Mouse (Mus musculus) midbrain, embryonic 16.5 days (tissue): Measurements from ENCODE around the gene Zdhhc17. TPM values are rescaled to one million over a fixed set of nuclear protein-coding genes. Genes with fewer than 3 reads are reported as not detected.

Source experiments
- ATAC-seq: fragments of 200-750 bp; cut with Nextera tagmentation; 2 replicates; pipeline ENCODE4 v1.8.0; 2017; ENCODE audit warnings: moderate TSS enrichment
- H3K27ac ChIP-seq: fragments of 300-500 bp; sonication (generic); 2 replicates; pipeline ENCODE4 v1.5.1; 2014; ENCODE audit warnings: mild to moderate bottlenecking, low read length, mixed read lengths
- H3K27me3 ChIP-seq: fragments of 300-500 bp; sonication (generic); 2 replicates; pipeline ENCODE4 v1.6.1; 2014; ENCODE audit warnings: low read depth, low read length, mixed read lengths; ENCODE audit not compliant: control insufficient read depth, insufficient read depth
- H3K36me3 ChIP-seq: fragments of 300-500 bp; sonication (generic); 2 replicates; pipeline ENCODE4 v1.6.1; 2014; ENCODE audit warnings: mild to moderate bottlenecking, low read length, moderate library complexity, mixed read lengths; ENCODE audit not compliant: control insufficient read depth, insufficient read depth
- H3K4me1 ChIP-seq: fragments of 300-500 bp; sonication (generic); 2 replicates; pipeline ENCODE4 v1.6.1; 2014; ENCODE audit warnings: mild to moderate bottlenecking, low read length, mixed read lengths; ENCODE audit not compliant: control insufficient read depth, insufficient read depth
- H3K4me2 ChIP-seq: fragments of 300-500 bp; sonication (generic); 2 replicates; pipeline ENCODE4 v1.6.1; 2014; ENCODE audit warnings: mild to moderate bottlenecking, low read length, mixed read lengths
- H3K4me3 ChIP-seq: fragments of 300-500 bp; sonication (generic); 2 replicates; pipeline ENCODE4 v1.5.1; 2014; ENCODE audit warnings: low read depth, mild to moderate bottlenecking, low read length, moderate library complexity, mixed read lengths
- H3K9ac ChIP-seq: fragments of 300-500 bp; sonication (generic); 2 replicates; pipeline ENCODE4 v1.6.1; 2014; ENCODE audit warnings: low read depth, low read length, mixed read lengths
- H3K9me3 ChIP-seq: fragments of 300-500 bp; sonication (generic); replicated peaks from 2 replicates; pipeline ENCODE4 v1.6.1; 2014; ENCODE audit warnings: mild to moderate bottlenecking, low read length, mixed read lengths; ENCODE audit not compliant: control insufficient read depth, poor library complexity, severe bottlenecking
- WGBS: fragments of 180-500 bp; shearing (Covaris S2); extraction: QIAGEN DNeasy Blood & Tissue Kit; methylation state at CpG from one replicate; pipeline ENCODE4 v1.1.7; 2014; 5-methylcytosine and 5-hydroxymethylcytosine counted together
- polyA plus RNA-seq: library from polyadenylated mRNA; unstranded; fragments of >200 nt; fragmentation: Nextera tagmentation; extraction: Ambion mirVana; gene quantifications from 2 replicates; pipeline ENCODE4 v1.2.1, GENCODE M21; 2015

Gene Zdhhc17
- polyA plus RNA-seq, 1 experiment from 2014 or later = 63.9 TPM

DNA sequence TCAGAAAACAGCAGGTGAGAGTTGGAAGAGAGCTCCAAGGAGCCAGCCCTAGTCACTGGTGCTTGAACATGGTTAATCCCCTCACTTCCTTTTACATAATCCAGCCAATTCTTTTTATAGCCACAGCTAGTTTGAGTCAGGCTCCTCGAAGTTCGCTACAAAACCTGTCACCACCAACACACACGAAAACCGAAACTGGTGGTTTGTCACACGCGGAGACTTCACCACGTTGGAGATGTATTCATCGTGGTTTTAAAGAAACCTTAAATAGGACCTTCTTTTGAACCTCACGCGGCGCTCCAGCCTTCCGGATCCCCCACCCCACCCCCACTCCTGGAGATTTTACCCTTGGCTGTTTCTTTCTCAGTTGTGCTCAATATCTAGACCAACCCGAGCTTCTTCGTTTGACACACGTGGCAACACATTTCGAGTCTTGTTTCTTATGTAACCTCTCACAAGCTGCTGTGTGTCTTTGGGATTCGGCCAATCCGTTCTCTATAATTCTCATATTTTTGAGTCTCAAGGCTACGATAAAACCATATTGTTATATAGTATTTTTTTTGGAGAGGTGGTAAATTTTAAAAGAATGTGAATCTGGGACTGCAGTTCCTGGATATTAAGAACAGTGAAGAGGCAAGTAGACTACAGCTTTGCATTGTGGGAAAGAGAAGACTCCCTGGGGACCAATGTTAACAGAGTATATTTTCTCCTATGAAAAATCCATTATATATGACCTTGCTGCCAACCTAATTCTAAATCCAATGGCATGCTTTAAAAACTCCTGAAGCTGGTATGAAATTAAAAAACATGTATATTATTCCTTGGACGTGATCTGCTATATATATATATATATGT, 21.8 kb upstream of the Zdhhc17 start:
- H3K4me3 ChIP-seq = peak overlapping the region; percentile 14
- WGBS = 29% methylated on average over 20 of the region's 20 CpGs

DNA sequence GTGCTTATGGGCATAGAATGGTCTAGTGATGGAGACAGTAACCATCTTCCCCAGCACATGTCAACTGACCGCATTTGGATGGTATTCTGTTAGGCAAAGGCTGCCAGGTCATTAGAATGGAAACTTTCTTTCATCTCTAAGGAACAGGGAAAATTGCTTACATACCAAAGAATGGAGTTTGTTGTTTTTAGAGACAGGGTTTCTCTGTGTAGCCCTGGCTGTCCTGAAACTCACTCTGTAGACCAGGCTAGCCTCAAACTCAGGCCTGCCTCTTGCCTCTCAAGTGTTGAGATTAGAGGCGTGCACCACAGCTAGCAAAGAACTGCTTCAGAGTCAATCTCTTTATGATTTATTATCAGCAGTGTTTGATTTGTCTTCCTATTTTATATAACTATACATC, 20.9 kb upstream of the Zdhhc17 start:
- Histone ChIP-seq H3K27ac (no peak overlapping the region), H3K4me1 (0 out of 2 replicates have a peak, but pooled peaks cover 4% of the 10 kb centered on the region), H3K4me3 (no peak overlapping the region), H3K9ac (no peak overlapping the region), H3K4me2 (no peak overlapping the region), H3K9me3 (0 out of 2 replicates have a peak, but pooled peaks cover 5% of the 10 kb centered on the region), H3K27me3 (no peaks in the 10 kb centered on the region), H3K36me3 (no peaks in the 10 kb centered on the region)
- WGBS = 81% methylated on average over 2 of the region's 2 CpGs
- no peak for ATAC-seq

More for the DNA sequence above, 21.8 kb upstream of the Zdhhc17 start:
- 0 out of 2 replicates have a peak, but pooled peaks cover 4% of the 10 kb centered on the region for H3K4me1 ChIP-seq
- H3K27ac ChIP-seq = no peak overlapping the region
- H3K36me3 ChIP-seq = no peaks in the 10 kb centered on the region
- H3K9ac ChIP-seq = 0 out of 2 replicates have a peak overlapping the region, but pooled peaks have one; percentile 4
- 0 out of 2 replicates have a peak, but pooled peaks cover 5% of the 10 kb centered on the region for H3K9me3 ChIP-seq
- ATAC-seq = no peak
- peak overlapping the region; percentile 43 for H3K4me2 ChIP-seq
- no peaks in the 10 kb centered on the region for H3K27me3 ChIP-seq

DNA sequence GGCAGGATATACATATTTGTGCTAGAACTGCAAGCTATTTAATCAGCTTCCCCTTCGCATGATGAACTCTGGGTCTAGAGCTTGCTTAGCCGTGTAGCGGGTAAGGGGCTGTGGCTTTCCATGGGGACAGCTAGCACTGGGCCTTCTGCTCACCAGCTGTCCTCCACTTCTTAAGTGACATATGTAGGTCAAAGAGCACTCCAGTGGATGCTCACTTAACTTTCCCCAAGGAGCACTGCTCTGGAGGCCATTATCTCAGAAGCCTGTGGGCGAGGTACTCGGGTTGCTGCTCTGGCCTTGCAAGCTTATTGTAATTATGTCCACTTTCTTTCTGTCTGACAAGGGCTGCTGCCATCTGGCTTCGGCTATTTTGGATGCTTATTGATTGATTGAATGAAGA, 16.2 kb upstream of the Zdhhc17 start:
- H3K9me3 ChIP-seq = 0 out of 2 replicates have a peak, but pooled peaks cover 5% of the 10 kb centered on the region
- H3K27me3 ChIP-seq = no peaks in the 10 kb centered on the region
- no peak overlapping the region for H3K27ac ChIP-seq
- ATAC-seq = no peak
- H3K4me3 ChIP-seq = no peak overlapping the region
- no peak overlapping the region for H3K4me2 ChIP-seq
- no peak overlapping the region for H3K9ac ChIP-seq
- 83% methylated on average over 6 of the region's 6 CpGs for WGBS
- no peaks in the 10 kb centered on the region for H3K36me3 ChIP-seq
- H3K4me1 ChIP-seq = no peaks in the 10 kb centered on the region

DNA sequence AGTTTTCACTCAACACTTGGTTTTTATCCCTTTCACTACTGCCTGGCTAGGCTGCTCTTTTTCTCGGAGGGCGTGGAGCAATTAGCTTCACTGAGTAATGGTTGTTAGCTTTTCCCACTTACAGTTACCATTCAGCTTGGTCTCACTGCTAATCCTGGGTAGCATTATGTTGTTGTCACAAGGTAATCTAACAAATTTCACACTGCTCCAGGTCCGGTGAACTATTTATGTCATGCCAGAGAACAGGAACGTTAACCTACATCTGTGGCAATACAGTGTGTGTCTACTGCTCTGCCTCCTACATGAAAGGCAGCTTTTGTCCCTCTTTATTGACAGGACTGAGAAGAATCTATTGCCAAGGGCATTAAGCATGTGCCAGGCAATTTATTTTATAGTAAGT, 14.8 kb upstream of the Zdhhc17 start:
- Histone ChIP-seq H3K4me1 (no peaks in the 10 kb centered on the region), H3K4me3 (no peak overlapping the region), H3K9ac (no peak overlapping the region), H3K4me2 (no peak overlapping the region), H3K27ac (no peak overlapping the region), H3K36me3 (no peaks in the 10 kb centered on the region), H3K9me3 (0 out of 2 replicates have a peak, but pooled peaks cover 5% of the 10 kb centered on the region), H3K27me3 (no peaks in the 10 kb centered on the region)
- ATAC-seq = no peak
- 70% methylated on average over 4 of the region's 4 CpGs for WGBS

DNA sequence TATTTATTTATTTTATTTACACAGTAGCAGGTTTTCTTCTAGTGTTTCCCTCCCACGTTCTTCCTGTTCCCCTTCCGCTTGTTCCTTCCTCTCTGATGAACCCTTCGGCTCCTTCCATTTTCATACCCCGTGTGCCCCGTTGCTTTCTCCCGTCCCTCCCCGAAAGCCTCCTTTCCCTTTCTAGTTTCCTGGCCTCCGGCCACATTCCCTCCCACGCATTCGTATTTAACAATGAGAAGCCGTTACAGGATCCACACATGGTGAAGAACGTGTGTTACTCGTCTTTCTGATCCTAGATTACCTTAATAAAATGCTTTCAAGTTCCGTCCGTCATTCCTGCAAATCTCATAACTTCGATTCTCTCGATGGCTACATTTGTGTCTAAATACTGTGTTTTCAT, 4.5 kb upstream of the Zdhhc17 start:
- peaks cover 3% of the 10 kb centered on the region; the same call in 1 of the 2 replicates for H3K4me1 ChIP-seq
- H3K27me3 ChIP-seq = no peaks in the 10 kb centered on the region
- H3K4me3 ChIP-seq = no peak overlapping the region
- H3K9ac ChIP-seq = no peak overlapping the region
- no peak overlapping the region for H3K4me2 ChIP-seq
- H3K9me3 ChIP-seq = no peaks in the 10 kb centered on the region; the same call in 1 of the 2 replicates
- no peak overlapping the region for H3K27ac ChIP-seq
- no peaks in the 10 kb centered on the region for H3K36me3 ChIP-seq
- ATAC-seq = no peak
- WGBS = 84% methylated on average over 17 of the region's 17 CpGs

DNA sequence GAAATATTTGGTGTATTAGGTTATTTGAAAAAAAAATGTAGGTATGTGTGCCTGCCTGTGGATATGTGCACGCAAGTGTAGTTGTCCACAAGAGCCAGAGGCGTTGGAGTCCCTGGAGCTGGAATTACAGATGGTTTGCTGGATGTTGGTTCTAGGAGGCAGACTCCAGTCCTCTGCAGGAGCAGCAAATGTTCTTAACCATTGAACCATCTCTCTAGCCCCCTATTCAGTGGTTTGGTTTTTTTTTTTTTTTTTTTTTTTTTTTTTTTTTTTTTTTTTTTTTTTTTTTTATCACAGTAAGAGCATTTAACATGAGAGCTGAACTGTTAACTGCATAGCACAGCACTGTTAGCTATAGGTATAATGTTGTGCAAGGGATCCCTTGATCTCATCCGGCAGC, 3.3 kb upstream of the Zdhhc17 start:
- no peak for ATAC-seq
- WGBS = 97% methylated on average over 3 of the region's 3 CpGs
- Histone ChIP-seq H3K4me2 (no peak overlapping the region), H3K4me1 (peaks cover 6% of the 10 kb centered on the region), H3K27me3 (no peaks in the 10 kb centered on the region), H3K4me3 (no peak overlapping the region), H3K36me3 (no peaks in the 10 kb centered on the region), H3K27ac (no peak overlapping the region; the same call in 1 of the 2 replicates), H3K9ac (no peak overlapping the region), H3K9me3 (no peaks in the 10 kb centered on the region; the same call in 1 of the 2 replicates)

DNA sequence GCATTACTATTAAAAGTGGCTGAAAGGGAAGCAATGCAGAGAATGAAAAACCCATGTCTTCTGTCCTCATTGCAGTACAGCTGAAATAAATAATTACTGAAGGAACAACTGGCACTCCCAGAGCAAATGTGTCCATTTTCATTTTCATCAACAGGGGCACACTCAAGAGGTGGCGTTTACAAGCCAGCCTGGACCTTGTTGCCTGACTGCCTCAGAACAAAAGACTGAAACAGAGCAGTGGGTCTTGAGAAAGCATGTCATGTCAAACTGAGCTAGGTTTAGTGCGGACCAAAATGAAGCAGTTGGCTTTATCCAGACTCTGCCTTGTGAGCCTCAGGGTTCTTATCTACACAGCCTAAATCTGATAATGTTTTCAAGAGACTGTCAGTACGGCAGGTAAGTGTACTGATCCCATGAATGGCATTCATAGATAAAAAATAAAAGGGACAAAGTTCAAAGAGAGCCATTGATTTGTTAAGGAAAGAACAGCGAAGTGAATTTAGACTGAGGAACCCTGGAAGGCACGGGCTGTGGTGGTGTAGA, 2.6 kb upstream of the Zdhhc17 start:
- Histone ChIP-seq H3K36me3 (no peaks in the 10 kb centered on the region), H3K4me2 (no peak overlapping the region), H3K4me3 (no peak overlapping the region), H3K9me3 (no peaks in the 10 kb centered on the region; the same call in 1 of the 2 replicates), H3K4me1 (peaks cover 13% of the 10 kb centered on the region), H3K27me3 (no peaks in the 10 kb centered on the region), H3K9ac (no peak overlapping the region), H3K27ac (no peak overlapping the region; the same call in 1 of the 2 replicates)
- no peak for ATAC-seq
- 44% methylated on average over 5 of the region's 5 CpGs for WGBS

DNA sequence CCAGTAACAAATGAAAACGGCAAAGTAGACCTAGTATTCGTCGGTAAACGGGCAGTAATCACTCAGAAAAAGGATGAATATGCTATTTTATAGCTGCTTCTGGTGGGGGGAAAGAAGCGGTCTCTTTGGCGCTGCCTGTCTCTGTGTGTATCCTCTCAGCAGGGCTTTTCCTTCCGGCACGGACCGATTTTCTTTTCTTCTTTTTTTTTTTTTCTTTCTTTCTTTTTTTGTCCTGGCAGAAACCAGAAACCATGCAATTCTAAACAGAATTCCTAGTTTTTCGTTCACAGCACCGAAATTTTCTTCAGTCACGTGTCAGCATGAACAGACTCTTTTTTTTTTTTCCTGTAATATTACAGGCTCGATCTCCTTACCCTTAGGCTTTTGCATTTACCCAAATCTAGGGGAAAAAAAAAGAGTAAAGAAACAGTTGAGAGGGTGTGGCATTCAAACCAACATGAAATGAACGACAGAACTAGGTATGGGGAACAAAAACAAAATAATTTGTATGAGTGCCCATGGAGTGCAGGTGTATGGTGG, 1.4 kb upstream of the Zdhhc17 start:
- no peak for ATAC-seq
- H3K4me3 ChIP-seq = peak overlapping the region; percentile 90
- peaks cover 21% of the 10 kb centered on the region for H3K4me1 ChIP-seq
- peak overlapping the region; percentile 99 for H3K9ac ChIP-seq
- 1% methylated on average over 14 of the region's 14 CpGs for WGBS
- H3K9me3 ChIP-seq = no peaks in the 10 kb centered on the region; the same call in 1 of the 2 replicates
- H3K27ac ChIP-seq = peak overlapping the region; percentile 99
- H3K36me3 ChIP-seq = no peaks in the 10 kb centered on the region
- H3K4me2 ChIP-seq = peak overlapping the region; percentile 95
- no peaks in the 10 kb centered on the region for H3K27me3 ChIP-seq
